Mouse (Mus musculus): ENCODE measurements at regions not wholly inside any gene's neighbourhood (a gene's known extent, or its start where the extent isn't known, plus 50 kb on each side); places are given as distances from the start of the nearest gene placed in this dataset.
A peak's percentile ranks its signal among the peaks of the same experiment; 100 is the strongest.

- DNase-seq (ENCODE audit: low spot score), result no peak
- peaks cover 34% of the 10 kb centered on the region for H3K4me1 ChIP-seq
- H3K27ac ChIP-seq, result no peak overlapping the region
- 41% methylated on average over 6 of the region's 6 CpGs for WGBS
- H3K27me3 ChIP-seq (ENCODE audit: low read depth, poor library complexity, severe bottlenecking), result peaks cover 53% of the 10 kb centered on the region
- H3K36me3 ChIP-seq, result no peaks in the 10 kb centered on the region
- no peak overlapping the region for H3K4me3 ChIP-seq
- H3K9me3 ChIP-seq (replicated peaks), result no peaks in the 10 kb centered on the region
Observed at GRCm38 (mm10) chr12:9254301-9254860, 224.6 kb downstream of the Ttc32 start.

GRCm38 (mm10) chr12:9255661-9256486, 226.1 kb downstream of the Ttc32 start:
- H3K9me3 ChIP-seq (replicated peaks), result no peaks in the 10 kb centered on the region
- H3K27me3 ChIP-seq (ENCODE audit: low read depth, poor library complexity, severe bottlenecking), result peaks cover 49% of the 10 kb centered on the region
- H3K36me3 ChIP-seq, result no peaks in the 10 kb centered on the region
- no peak for DNase-seq (ENCODE audit: low spot score)
- no peak overlapping the region for H3K4me3 ChIP-seq
- H3K27ac ChIP-seq, result no peak overlapping the region
- peaks cover 41% of the 10 kb centered on the region for H3K4me1 ChIP-seq
- 84% methylated on average over 10 of the region's 10 CpGs for WGBS

GRCm38 (mm10) chr12:9256487-9256820, 226.7 kb downstream of the Ttc32 start:
- Histone ChIP-seq H3K36me3 (no peaks in the 10 kb centered on the region), H3K4me3 (no peak overlapping the region), H3K4me1 (peaks cover 42% of the 10 kb centered on the region), H3K9me3 (replicated peaks) (no peaks in the 10 kb centered on the region), H3K27ac (no peak overlapping the region), H3K27me3 (ENCODE audit: low read depth, poor library complexity, severe bottlenecking) (peaks cover 49% of the 10 kb centered on the region)
- DNase-seq (ENCODE audit: low spot score), result no peak

- 36% methylated on average over 1 of the region's 1 CpGs for WGBS
- H3K27ac ChIP-seq, result 0 out of 2 replicates have a peak overlapping the region, but pooled peaks have one; percentile 25
Observed at GRCm38 (mm10) chr12:9258221-9258620, 228.4 kb downstream of the Ttc32 start.

DNA sequence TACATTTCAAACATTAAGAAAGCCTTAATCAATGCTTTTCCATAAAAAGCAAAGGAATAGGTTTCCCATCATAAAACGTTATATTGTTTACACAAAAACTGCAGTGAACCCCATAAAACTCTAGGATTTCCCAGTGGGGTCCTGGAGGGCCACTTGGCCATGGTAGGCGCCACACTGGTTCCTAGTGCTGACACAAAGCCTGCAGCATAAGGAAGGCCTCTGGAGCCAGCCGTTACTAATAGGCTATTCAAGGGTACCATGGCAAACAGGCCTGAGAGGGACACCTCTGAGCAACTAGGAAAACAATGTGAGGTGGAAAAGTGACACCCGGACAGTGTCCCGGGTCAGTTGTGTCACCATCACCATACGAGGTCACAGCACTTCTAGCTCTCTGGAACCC, 231.9 kb downstream of the Ttc32 start:
- H3K27me3 ChIP-seq (ENCODE audit: low read depth, poor library complexity, severe bottlenecking), result peaks cover 27% of the 10 kb centered on the region

More at GRCm38 (mm10) chr12:9258221-9258620, 228.4 kb downstream of the Ttc32 start:
- Histone ChIP-seq H3K9me3 (replicated peaks) (no peaks in the 10 kb centered on the region), H3K4me1 (peaks cover 47% of the 10 kb centered on the region), H3K4me3 (no peak overlapping the region), H3K27me3 (ENCODE audit: low read depth, poor library complexity, severe bottlenecking) (peaks cover 48% of the 10 kb centered on the region), H3K36me3 (no peaks in the 10 kb centered on the region)
- no peak for DNase-seq (ENCODE audit: low spot score)

DNA sequence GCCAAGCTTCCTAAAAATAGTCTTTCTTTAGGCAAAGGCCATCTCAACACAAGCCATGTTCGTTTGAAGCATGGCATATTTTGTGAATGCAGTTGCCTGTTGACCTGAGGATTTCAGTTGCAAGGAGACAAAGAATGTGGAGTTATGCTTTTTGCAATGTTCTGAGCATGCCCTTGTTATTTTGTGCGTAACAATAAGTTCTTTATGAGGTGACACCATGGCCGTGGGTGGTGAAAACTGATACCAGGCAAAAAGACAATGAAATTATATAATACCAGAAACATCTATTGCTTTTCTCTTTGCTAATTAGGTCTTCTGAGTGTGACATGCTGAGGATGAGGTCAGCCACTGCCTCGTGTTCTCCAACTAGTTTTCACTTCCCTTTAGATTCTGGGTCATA, 236.4 kb downstream of the Ttc32 start:
- WGBS, result 86% methylated on average over 4 of the region's 4 CpGs
- peaks cover 15% of the 10 kb centered on the region for H3K4me1 ChIP-seq
- H3K4me3 ChIP-seq, result no peak overlapping the region
- H3K27ac ChIP-seq, result no peak overlapping the region
- H3K9me3 ChIP-seq (replicated peaks), result no peaks in the 10 kb centered on the region
- peaks cover 18% of the 10 kb centered on the region; the same call in 1 of the 2 replicates for H3K27me3 ChIP-seq (ENCODE audit: low read depth, poor library complexity, severe bottlenecking)
- DNase-seq (ENCODE audit: low spot score), result no peak
- no peaks in the 10 kb centered on the region for H3K36me3 ChIP-seq

More for the DNA sequence above, 231.9 kb downstream of the Ttc32 start:
- no peaks in the 10 kb centered on the region for H3K9me3 ChIP-seq (replicated peaks)
- DNase-seq (ENCODE audit: low spot score), result no peak
- no peak overlapping the region for H3K4me3 ChIP-seq
- 40% methylated on average over 6 of the region's 6 CpGs for WGBS
- peaks cover 33% of the 10 kb centered on the region for H3K4me1 ChIP-seq
- H3K36me3 ChIP-seq, result no peaks in the 10 kb centered on the region
- H3K27ac ChIP-seq, result no peak overlapping the region

- WGBS, result 76% methylated on average over 2 of the region's 2 CpGs
- H3K4me1 ChIP-seq, result peaks cover 21% of the 10 kb centered on the region
- no peaks in the 10 kb centered on the region for H3K9me3 ChIP-seq (replicated peaks)
- no peak for DNase-seq (ENCODE audit: low spot score)
- H3K27ac ChIP-seq, result no peak overlapping the region
- no peaks in the 10 kb centered on the region for H3K27me3 ChIP-seq (ENCODE audit: low read depth, poor library complexity, severe bottlenecking)
- H3K4me3 ChIP-seq, result no peak overlapping the region
- H3K36me3 ChIP-seq, result no peaks in the 10 kb centered on the region
Observed at GRCm38 (mm10) chr12:9271484-9271883, 241.7 kb downstream of the Ttc32 start.

DNA sequence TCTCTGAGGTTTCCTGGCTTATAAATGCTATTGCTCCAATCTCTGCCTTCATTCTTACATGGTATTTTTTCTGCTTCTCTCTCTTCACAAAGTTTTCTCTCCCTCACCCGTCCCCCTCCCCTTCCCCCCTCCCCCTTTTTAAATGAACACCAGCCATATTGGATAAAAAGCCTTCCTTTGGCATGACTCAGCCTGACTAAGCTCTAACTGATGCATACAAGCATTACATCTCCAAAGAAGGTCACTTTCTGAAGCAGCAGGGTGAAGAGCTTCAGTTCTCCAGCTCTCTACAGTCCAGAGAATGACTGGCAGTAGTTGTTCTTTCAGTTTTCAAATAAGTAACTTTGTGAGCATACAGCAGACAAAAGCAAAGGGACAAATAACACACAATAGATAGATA, 244.4 kb downstream of the Ttc32 start:
- H3K27me3 ChIP-seq (ENCODE audit: low read depth, poor library complexity, severe bottlenecking), result no peaks in the 10 kb centered on the region; the same call in 1 of the 2 replicates
- no peak overlapping the region for H3K4me3 ChIP-seq
- 65% methylated on average over 1 of the region's 1 CpGs for WGBS
- DNase-seq (ENCODE audit: low spot score), result no peak
- peaks cover 19% of the 10 kb centered on the region for H3K4me1 ChIP-seq
- H3K36me3 ChIP-seq, result no peaks in the 10 kb centered on the region
- H3K9me3 ChIP-seq (replicated peaks), result no peaks in the 10 kb centered on the region
- H3K27ac ChIP-seq, result no peak overlapping the region

DNA sequence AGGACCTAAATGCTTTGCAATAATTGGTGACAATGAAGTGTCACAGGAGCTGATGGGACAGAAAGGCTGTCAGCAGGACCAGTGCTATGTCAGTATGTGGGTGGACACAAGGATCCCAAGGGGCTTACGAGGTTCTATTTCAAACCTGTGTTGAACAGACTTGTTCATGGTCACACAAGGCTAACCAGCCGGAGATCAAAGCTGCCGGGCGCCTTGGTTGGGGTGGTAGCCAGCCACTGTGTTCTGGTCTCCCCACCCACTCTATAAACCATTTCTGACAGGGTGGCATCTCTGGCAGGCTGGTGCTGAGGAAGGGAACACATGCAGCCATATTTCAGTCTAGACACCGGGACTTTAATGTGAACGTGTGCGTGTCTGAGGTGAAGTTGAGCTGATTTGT, 245.9 kb downstream of the Ttc32 start:
- 53% methylated on average over 7 of the region's 7 CpGs for WGBS

GRCm38 (mm10) chr12:9278735-9279134, 248.9 kb downstream of the Ttc32 start:
- H3K27ac ChIP-seq, result no peak overlapping the region
- no peaks in the 10 kb centered on the region; the same call in 1 of the 2 replicates for H3K27me3 ChIP-seq (ENCODE audit: low read depth, poor library complexity, severe bottlenecking)
- no peaks in the 10 kb centered on the region for H3K9me3 ChIP-seq (replicated peaks)
- 39% methylated on average over 5 of the region's 5 CpGs for WGBS
- peaks cover 15% of the 10 kb centered on the region for H3K4me1 ChIP-seq
- H3K4me3 ChIP-seq, result no peak overlapping the region
- no peak for DNase-seq (ENCODE audit: low spot score)
- no peaks in the 10 kb centered on the region for H3K36me3 ChIP-seq

More for the DNA sequence above, 245.9 kb downstream of the Ttc32 start:
- Histone ChIP-seq H3K36me3 (no peaks in the 10 kb centered on the region), H3K27ac (no peak overlapping the region), H3K4me3 (no peak overlapping the region), H3K27me3 (ENCODE audit: low read depth, poor library complexity, severe bottlenecking) (no peaks in the 10 kb centered on the region; the same call in 1 of the 2 replicates), H3K9me3 (replicated peaks) (no peaks in the 10 kb centered on the region), H3K4me1 (peaks cover 22% of the 10 kb centered on the region)
- peak; percentile 61 for DNase-seq (ENCODE audit: low spot score)

DNA sequence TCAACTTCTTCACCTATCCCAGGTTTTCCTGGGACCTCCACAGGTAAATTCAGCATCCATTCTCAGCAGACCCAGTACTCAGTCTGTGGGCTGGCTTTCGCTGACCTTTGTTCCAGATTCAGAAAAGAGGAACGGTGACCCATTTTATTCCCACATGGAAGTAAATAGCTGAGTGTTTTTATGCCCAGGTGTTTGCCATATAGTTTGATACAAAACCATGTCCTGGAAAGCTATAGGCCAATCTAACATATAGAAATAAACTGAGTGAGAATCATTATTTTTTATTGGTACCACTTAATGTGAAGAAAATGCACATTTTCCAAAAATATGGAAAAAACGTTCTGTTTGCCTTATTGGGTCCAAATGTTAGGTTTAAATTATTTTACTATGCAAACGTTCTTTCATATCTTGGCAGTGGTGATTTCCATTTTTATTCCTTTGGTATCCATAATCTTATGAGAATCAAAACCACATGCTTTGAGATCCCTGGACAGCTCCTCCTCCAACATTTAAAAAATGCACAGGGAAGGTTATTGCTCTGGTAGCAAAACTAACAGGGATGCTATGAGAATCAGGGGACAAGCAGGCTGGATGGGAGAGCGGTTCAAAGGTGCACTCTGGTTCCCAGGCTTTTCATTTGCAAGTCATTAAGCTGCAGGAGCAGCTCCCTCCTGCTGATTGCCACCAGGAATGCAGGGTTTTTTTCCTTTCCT, 250.3 kb downstream of the Ttc32 start:
- no peaks in the 10 kb centered on the region; the same call in 1 of the 2 replicates for H3K27me3 ChIP-seq (ENCODE audit: low read depth, poor library complexity, severe bottlenecking)
- no peaks in the 10 kb centered on the region for H3K36me3 ChIP-seq
- no peak overlapping the region for H3K4me3 ChIP-seq
- WGBS, result 57% methylated on average over 5 of the region's 5 CpGs
- DNase-seq (ENCODE audit: low spot score), result no peak
- no peak overlapping the region for H3K27ac ChIP-seq
- H3K9me3 ChIP-seq (replicated peaks), result no peaks in the 10 kb centered on the region
- H3K4me1 ChIP-seq, result peaks cover 15% of the 10 kb centered on the region

DNA sequence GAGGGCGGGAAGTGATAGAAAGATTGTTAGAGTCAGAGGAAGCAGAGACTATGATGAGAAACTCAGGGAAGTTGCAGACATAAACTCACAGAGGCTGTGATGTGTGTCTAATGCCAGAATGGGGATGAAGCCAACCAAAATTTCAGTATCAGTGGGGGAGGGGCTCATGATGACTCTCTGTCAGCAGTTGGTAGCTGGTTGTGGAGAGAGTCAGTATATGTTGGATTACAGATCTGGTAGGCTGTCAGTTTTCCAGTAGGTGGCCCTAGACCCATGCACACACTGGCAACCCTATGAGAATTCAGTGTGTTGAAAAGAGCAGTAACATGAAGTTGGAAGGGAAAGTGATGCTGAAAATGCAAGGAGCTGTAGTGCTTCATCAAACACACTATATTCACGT, 257.5 kb downstream of the Ttc32 start:
- no peak for DNase-seq (ENCODE audit: low spot score)
- Histone ChIP-seq H3K27ac (no peak overlapping the region), H3K27me3 (ENCODE audit: low read depth, poor library complexity, severe bottlenecking) (no peaks in the 10 kb centered on the region), H3K9me3 (replicated peaks) (no peaks in the 10 kb centered on the region), H3K4me1 (no peaks in the 10 kb centered on the region), H3K36me3 (no peaks in the 10 kb centered on the region), H3K4me3 (no peak overlapping the region)
- 92% methylated on average over 2 of the region's 2 CpGs for WGBS

DNA sequence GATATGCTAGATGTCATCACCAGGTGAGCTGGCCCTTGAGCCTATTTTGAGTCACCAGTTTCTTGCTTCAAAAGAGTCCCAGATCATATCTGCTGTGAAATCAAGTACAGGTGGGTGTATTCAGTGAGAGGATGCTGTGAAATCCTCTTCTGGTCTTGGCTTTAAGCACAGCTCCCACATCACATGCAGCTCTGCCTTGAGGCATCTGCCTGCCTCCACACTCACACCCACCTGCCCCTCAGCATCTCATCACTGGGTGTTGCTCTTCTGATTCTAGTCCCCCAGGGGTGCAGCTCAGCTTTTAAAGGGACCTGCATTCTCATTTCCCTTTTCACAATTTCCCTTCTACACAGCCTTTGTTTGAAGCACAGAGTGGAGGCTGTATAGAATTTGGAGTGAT, 262.9 kb downstream of the Ttc32 start:
- no peak for DNase-seq (ENCODE audit: low spot score)
- H3K4me1 ChIP-seq, result no peaks in the 10 kb centered on the region
- no peak overlapping the region for H3K4me3 ChIP-seq
- no peaks in the 10 kb centered on the region for H3K36me3 ChIP-seq
- H3K27me3 ChIP-seq (ENCODE audit: low read depth, poor library complexity, severe bottlenecking), result no peaks in the 10 kb centered on the region
- no peaks in the 10 kb centered on the region for H3K9me3 ChIP-seq (replicated peaks)
- H3K27ac ChIP-seq, result no peak overlapping the region

Measured in limb, embryonic 10.5 days (tissue).